Mouse (Mus musculus) intestine, postnatal 0 days (tissue): ENCODE data around the gene Scamp5. TPM values are rescaled to one million over a fixed set of nuclear protein-coding genes. Genes with fewer than 3 reads are reported as not detected.

Source experiments
- ATAC-seq: fragments of 200-750 bp; cut with Nextera tagmentation; 2 replicates; pipeline ENCODE4 v1.8.0; 2017; ENCODE audit warnings: mild to moderate bottlenecking, moderate TSS enrichment, moderate library complexity
- H3K27ac ChIP-seq: fragments of 300-500 bp; sonication (generic); 2 replicates; pipeline ENCODE4 v1.5.1; 2014; ENCODE audit warnings: mild to moderate bottlenecking, low read depth, low read length, moderate library complexity
- H3K27me3 ChIP-seq: fragments of 300-500 bp; sonication (generic); replicated peaks from 2 replicates; pipeline ENCODE4 v1.6.1; 2014; ENCODE audit warnings: low read length, mixed read lengths; ENCODE audit not compliant: control insufficient read depth, insufficient read depth
- H3K36me3 ChIP-seq: fragments of 300-500 bp; sonication (generic); 2 replicates; pipeline ENCODE4 v1.6.1; 2014; ENCODE audit warnings: mild to moderate bottlenecking, moderate library complexity; ENCODE audit not compliant: control insufficient read depth, insufficient read depth
- H3K4me1 ChIP-seq: fragments of 300-500 bp; sonication (generic); replicated peaks from 2 replicates; pipeline ENCODE4 v1.6.1; 2014; ENCODE audit warnings: antibody characterized with exemption, low read length, mixed read lengths; ENCODE audit not compliant: control insufficient read depth, insufficient read depth
- H3K4me2 ChIP-seq: fragments of 300-500 bp; sonication (generic); replicated peaks from 2 replicates; pipeline ENCODE4 v1.6.1; 2014; ENCODE audit warnings: low read depth, mild to moderate bottlenecking, moderate library complexity
- H3K4me3 ChIP-seq: fragments of 300-500 bp; sonication (generic); 2 replicates; pipeline ENCODE4 v1.5.1; 2014; ENCODE audit warnings: low read depth, low read length
- H3K9ac ChIP-seq: fragments of 300-500 bp; sonication (generic); 2 replicates; pipeline ENCODE4 v1.6.1; 2014; ENCODE audit warnings: mild to moderate bottlenecking, low read depth, low read length
- H3K9me3 ChIP-seq: fragments of 300-500 bp; sonication (generic); 2 replicates; pipeline ENCODE4 v1.6.1; 2016; ENCODE audit warnings: mixed run types; ENCODE audit not compliant: control insufficient read depth
- CTCF ChIP-seq: sonication (generic); IDR thresholded peaks from 2 replicates; pipeline ENCODE4 v1.5.1; 2016; ENCODE audit warnings: low read depth, mild to moderate bottlenecking, control low read depth, antibody characterized with exemption, moderate library complexity
- WGBS: fragments of 180-500 bp; shearing (Covaris S2); extraction: QIAGEN DNeasy Blood & Tissue Kit; methylation state at CpG from one replicate; pipeline ENCODE4 v1.1.7; 2014; 5-methylcytosine and 5-hydroxymethylcytosine counted together
- polyA plus RNA-seq: library from polyadenylated mRNA; unstranded; fragments of >200 nt; fragmentation: Nextera tagmentation; extraction: Ambion mirVana; gene quantifications from 2 replicates; pipeline ENCODE4 v1.2.1, GENCODE M21; 2015

Gene Scamp5
- polyA plus RNA-seq, 1 experiment from 2014 or later = 15.9 TPM

DNA sequence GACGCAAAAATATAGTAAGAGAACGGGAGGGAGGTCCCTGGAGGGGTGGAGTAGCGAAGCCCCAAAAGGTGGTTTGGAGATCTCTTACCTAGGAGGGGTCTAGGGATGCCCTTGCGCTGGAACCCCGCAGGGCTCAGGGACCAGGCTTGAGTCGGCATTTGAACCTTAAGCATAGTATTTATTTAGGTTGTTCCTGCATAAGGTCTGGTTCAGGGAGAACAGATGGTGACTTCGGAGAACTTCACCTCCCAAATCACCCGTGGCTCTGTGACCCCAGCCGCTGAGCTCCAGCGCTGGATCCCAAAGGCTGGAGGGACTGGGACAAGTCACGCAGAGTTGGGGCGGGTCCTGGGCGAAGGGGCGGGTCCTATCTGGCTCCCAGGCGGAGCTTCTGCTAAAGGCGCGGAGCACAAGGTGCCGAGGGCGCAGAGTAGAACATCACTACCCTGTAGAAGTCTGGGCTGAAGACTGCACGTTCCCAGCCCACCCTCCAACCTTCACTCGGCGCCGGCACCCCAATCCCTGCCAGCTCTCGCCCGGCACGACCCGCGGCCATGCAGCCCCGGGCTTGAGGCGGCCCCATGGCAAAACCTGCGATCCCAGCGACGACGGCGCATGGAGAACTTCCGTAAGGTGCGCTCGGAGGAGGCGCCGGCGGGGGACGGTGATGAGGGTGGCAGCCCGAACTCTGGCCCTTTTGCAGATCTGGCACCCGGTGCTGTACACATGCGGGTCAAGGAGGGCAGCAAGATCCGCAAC is 35.9 kb upstream of the Scamp5 start, which contains the start of gene Rpp25:
TSS of gene Rpp25 (plus strand) at position 405 of the 759 bp plus-strand sequence.
- H3K27me3 ChIP-seq = peaks cover 52% of the 10 kb centered on the region
- no peaks in the 10 kb centered on the region for H3K36me3 ChIP-seq
- WGBS = under 1% methylated on average over 46 of the region's 46 CpGs
- no peak for TF ChIP-seq CTCF
- H3K4me2 ChIP-seq = peak within 1 kb of the TSS; percentile 83
- H3K4me3 ChIP-seq = peak within 1 kb of the TSS; percentile 45
- no peak within 1 kb of the TSS for H3K9ac ChIP-seq
- H3K9me3 ChIP-seq = no peaks in the 10 kb centered on the region
- no peaks in the 10 kb centered on the region for H3K4me1 ChIP-seq
- no peak within 1 kb of the TSS for H3K27ac ChIP-seq
- ATAC-seq = peak; percentile 67

DNA sequence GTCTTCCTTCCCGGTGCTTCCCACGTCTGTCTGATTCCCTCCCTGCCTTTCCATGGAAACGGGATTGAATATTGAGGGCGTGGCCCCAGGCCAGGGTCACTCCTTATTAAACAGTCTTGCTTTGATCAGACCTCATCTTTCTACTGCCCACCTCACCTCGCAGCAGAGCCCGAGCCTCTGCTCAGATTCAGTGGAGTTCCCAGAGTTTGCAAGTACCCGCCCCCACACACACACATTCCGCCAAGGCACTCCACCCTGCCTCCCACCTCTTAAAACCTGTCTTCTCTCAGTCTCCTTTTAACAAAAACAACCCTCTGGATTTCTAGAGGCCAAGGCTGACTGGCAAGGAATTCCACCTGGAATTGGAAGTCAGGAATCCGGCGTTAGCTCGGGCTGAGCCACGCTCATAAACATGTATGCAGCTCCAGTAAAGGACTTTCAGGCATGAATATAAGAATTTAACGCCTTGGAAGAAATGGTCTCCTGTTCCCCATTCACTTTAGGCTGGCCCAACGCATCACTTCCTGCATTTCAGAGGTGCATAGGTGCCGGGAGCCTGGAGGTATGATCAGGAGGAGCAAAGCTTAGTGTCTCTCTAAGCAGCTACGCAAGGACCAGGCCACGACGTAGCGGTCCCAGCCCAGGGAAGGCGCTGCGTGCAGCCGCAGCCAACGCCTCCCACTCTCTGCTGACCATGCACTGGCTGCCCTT is 35.2 kb upstream of the Scamp5 start:
- no peak for ATAC-seq
- Histone ChIP-seq H3K27me3 (peaks cover 52% of the 10 kb centered on the region), H3K4me3 (peak overlapping the region; percentile 45), H3K9me3 (no peaks in the 10 kb centered on the region), H3K4me1 (no peaks in the 10 kb centered on the region), H3K9ac (no peak overlapping the region), H3K36me3 (no peaks in the 10 kb centered on the region), H3K27ac (no peak overlapping the region), H3K4me2 (peak overlapping the region; percentile 83)
- WGBS = 7% methylated on average over 23 of the region's 23 CpGs
- TF ChIP-seq CTCF = no peak

DNA sequence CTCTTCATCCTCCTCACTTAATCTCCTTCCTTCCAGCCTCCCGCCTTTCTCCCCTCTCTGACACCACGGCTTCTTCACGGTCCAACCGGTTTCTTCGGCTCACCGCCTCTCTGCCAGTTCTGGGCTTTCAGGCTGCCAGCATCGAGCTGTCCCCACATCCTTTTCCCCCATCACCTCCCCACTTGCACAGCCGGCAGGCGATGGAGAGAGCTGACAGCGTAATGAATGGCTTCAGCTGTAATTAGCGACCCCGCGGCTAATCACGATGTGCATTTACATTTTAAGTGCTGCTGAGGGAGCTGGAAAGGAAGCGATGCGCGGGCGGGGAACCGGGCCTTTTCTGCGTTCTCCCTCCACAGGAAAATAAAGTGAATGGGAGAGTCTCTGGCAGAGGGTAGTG is 34.0 kb upstream of the Scamp5 start:
- Histone ChIP-seq H3K36me3 (no peaks in the 10 kb centered on the region), H3K27me3 (peaks cover 52% of the 10 kb centered on the region), H3K4me3 (no peak overlapping the region), H3K4me2 (no peak overlapping the region; the same call in 1 of the 2 replicates), H3K4me1 (no peaks in the 10 kb centered on the region), H3K9ac (no peak overlapping the region), H3K9me3 (no peaks in the 10 kb centered on the region), H3K27ac (no peak overlapping the region)
- WGBS = 14% methylated on average over 20 of the region's 20 CpGs
- no peak for TF ChIP-seq CTCF
- no peak for ATAC-seq

DNA sequence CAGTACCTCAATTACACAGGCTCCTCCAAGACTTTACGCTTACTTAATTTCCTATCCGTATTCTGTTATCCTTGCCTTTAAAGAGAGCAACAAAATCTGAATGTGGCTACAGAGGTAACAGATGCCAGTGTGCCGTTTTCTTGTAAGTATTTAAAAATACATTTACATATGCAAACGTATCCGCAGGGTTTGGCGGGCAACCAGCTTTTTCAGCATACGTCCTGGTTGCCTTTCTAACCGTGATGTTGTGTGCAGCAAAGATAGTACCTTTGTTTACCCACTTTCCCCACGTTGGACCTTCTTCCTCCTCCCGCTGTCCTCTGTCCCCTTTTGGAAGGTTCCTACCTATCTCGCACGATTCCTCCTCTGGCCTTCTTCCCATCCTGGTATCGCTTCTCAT is 33.6 kb upstream of the Scamp5 start:
- no peaks in the 10 kb centered on the region for H3K9me3 ChIP-seq
- H3K27me3 ChIP-seq = peaks cover 50% of the 10 kb centered on the region
- no peak for ATAC-seq
- H3K4me1 ChIP-seq = no peaks in the 10 kb centered on the region
- no peak for TF ChIP-seq CTCF
- no peak overlapping the region for H3K4me3 ChIP-seq
- no peak overlapping the region; the same call in 1 of the 2 replicates for H3K4me2 ChIP-seq
- H3K27ac ChIP-seq = no peak overlapping the region
- H3K9ac ChIP-seq = no peak overlapping the region
- H3K36me3 ChIP-seq = no peaks in the 10 kb centered on the region
- 22% methylated on average over 13 of the region's 13 CpGs for WGBS

DNA sequence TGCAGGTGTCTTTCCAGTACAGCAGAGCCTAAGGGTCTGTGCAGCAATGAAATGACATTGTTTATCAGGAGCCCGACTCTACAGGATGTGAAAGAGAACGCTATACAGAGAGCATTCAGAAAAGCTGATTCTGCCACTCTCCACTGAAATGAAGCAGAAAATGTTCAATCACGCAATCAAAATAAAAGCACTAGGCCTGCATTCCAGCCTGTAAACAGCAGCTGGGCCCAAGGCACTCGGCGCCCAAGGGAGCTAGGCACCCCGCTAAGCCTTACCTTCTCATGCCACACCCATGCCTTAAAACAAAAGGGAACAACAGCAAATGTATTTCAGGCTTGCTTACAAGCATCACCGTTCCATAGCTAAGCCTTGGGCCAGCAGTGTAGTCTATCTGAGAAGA is 30.7 kb upstream of the Scamp5 start:
- Histone ChIP-seq H3K36me3 (no peaks in the 10 kb centered on the region), H3K4me3 (no peak overlapping the region), H3K27me3 (peaks cover 32% of the 10 kb centered on the region), H3K4me1 (no peaks in the 10 kb centered on the region), H3K9ac (no peak overlapping the region), H3K27ac (no peak overlapping the region), H3K4me2 (no peak overlapping the region), H3K9me3 (no peaks in the 10 kb centered on the region)
- no peak for ATAC-seq
- WGBS = 65% methylated on average over 7 of the region's 7 CpGs
- no peak for TF ChIP-seq CTCF

DNA sequence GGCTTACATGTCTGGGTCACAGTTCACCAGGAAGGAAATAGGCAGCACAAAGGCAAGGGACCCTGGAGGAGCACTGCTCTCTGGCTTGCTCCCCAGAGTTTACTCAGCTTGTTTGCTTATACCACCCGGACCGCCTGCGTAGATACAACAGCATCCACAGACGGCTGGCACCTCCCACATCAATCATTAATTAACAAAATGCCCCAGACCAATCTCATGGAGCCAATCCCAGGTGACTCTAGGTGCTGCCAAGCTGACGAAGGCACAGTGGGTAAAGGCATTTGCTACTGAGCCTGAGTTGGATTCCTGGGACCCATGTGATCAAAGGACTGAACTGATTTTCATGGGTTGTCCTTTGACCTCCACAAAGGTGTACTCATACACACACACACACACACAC is 29.4 kb upstream of the Scamp5 start:
- Histone ChIP-seq H3K27me3 (peaks cover 20% of the 10 kb centered on the region), H3K4me1 (no peaks in the 10 kb centered on the region), H3K9ac (no peak overlapping the region), H3K9me3 (no peaks in the 10 kb centered on the region), H3K4me2 (no peak overlapping the region), H3K36me3 (no peaks in the 10 kb centered on the region), H3K27ac (no peak overlapping the region), H3K4me3 (no peak overlapping the region)
- ATAC-seq = no peak
- TF ChIP-seq CTCF = no peak
- WGBS = 41% methylated on average over 5 of the region's 5 CpGs
